ENCODE assay signal across 9 mouse cellular contexts in the genomic region with DNA sequence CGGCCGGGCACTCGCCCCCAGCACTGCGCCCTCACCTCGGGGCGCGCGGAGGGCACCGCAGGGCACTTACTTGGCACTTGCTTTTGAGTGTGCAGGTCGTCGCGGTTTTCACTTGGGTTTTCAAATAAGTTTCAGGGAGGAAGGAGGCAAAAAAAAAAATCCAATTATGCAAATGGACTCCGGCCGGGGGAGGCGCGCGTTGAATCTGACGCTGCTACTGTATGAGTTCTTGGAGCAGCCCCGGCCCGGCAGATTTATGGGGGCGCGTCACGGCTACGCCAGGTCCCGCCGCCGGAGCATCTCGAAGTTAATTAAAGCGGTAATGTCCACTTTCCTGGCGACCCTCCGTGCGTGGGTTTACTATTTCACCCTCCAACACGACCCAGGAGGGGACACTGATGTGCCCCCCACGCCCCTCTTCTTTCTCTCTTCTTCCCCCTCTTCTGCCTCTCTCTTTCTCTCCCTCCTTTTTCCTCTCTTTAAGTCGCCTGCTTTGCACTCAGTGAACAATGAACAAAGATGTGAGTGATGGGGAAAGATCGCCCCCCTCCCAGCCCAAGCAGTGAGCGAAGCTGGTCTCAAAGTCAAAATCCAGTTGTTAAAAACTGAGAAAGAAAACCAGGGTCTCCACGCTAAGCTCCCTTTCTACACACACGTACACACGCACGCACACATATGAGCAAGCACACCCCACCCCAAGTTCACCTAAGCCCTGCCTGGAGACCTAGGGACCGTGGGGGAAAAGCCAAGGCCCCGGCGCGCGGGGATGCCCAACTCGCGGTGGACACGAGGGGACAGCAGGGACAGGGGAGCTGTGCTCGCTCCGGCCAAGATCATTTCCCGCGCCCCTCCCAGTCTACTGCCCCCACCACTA. TPM values are rescaled to one million over a fixed set of nuclear protein-coding genes. Genes with fewer than 3 reads are reported as not detected.
A peak's percentile ranks its signal among the peaks of the same experiment; 100 is the strongest.
DNase-seq lines count a peak whose midpoint lies in the region; ATAC-seq and TF ChIP-seq lines count a peak whose summit lies in the region.
"Had no signal": no experiment of that assay in that cellular context is flagged by ENCODE, and none has a peak within 500 bp of the region (broad histone marks: within the 10 kb centered on the region; RNA-seq: fewer than 3 reads in every experiment).

No protein-coding gene starts in this region.

- H3K27me3 ChIP-seq in heart, adult 2 months (ENCODE audit: control insufficient read depth, insufficient read depth, low read length), result peaks cover 9% of the 10 kb centered on the region; the same call in 1 of the 2 replicates
- H3K27me3 ChIP-seq in heart, embryonic 15.5 days, result peaks cover 73% of the 10 kb centered on the region
- H3K27me3 ChIP-seq in liver, embryonic 15.5 days, result peaks cover 88% of the 10 kb centered on the region
- peaks cover 16% of the 10 kb centered on the region for H3K27me3 ChIP-seq in stomach, embryonic 14.5 days (ENCODE audit: control insufficient read depth, insufficient read depth, low read length)

- H3K36me3 ChIP-seq in heart, adult 2 months (ENCODE audit: control insufficient read depth, insufficient read depth, low read length), result no peaks in the 10 kb centered on the region
- H3K36me3 ChIP-seq in ES-E14 (ENCODE audit: control insufficient read depth, insufficient read depth, low read length, poor library complexity, severe bottlenecking), result no peaks in the 10 kb centered on the region
- H3K36me3 ChIP-seq in heart, embryonic 15.5 days, result no peaks in the 10 kb centered on the region
- H3K36me3 ChIP-seq in liver, embryonic 15.5 days (replicated peaks), result no peaks in the 10 kb centered on the region
- H3K36me3 ChIP-seq in stomach, embryonic 14.5 days (ENCODE audit: control insufficient read depth, insufficient read depth, low read length), result no peaks in the 10 kb centered on the region

- WGBS in heart, adult 2 months, result 2% methylated on average over 53 of the region's 53 CpGs
- 1% methylated on average over 52 of the region's 53 CpGs for WGBS in heart, embryonic 15.5 days
- WGBS in liver, embryonic 15.5 days (ENCODE audit: insufficient replicate concordance), result 1% methylated on average over 53 of the region's 53 CpGs
- WGBS in stomach, embryonic 14.5 days, result under 1% methylated on average over 53 of the region's 53 CpGs

- intact Hi-C loops in heart, adult 2 months (cut with DNase I), result loop anchor here (5.0 kb wide), 1 partner anchor 168 kb away; no protein-coding TSS in a partner anchor

- peak overlapping the region; percentile 97 for H3K4me2 ChIP-seq in heart, embryonic 15.5 days
- H3K4me2 ChIP-seq in liver, embryonic 15.5 days, result peak overlapping the region; percentile 57
- peak overlapping the region; percentile 80 for H3K4me2 ChIP-seq in stomach, embryonic 14.5 days (replicated peaks; ENCODE audit: low read depth, low read length)

- no peaks in the 10 kb centered on the region for H3K4me1 ChIP-seq in heart, adult 2 months (ENCODE audit: control insufficient read depth, insufficient read depth, low read length)
- H3K4me1 ChIP-seq in ES-E14 (ENCODE audit: control insufficient read depth in 2 of 2, insufficient read depth in 2 of 2, low read length in 2 of 2, poor library complexity in 1 of 2), result peaks cover 0 to 4% of the 10 kb centered on the region in 2 experiments; a peak in 1 of 4 replicates
- H3K4me1 ChIP-seq in heart, embryonic 15.5 days (replicated peaks), result peaks cover 38% of the 10 kb centered on the region
- H3K4me1 ChIP-seq in liver, embryonic 15.5 days (replicated peaks), result no peaks in the 10 kb centered on the region
- H3K4me1 ChIP-seq in stomach, embryonic 14.5 days (ENCODE audit: control insufficient read depth, insufficient read depth, low read length), result peaks cover 11% of the 10 kb centered on the region; the same call in 1 of the 2 replicates

- H3K4me3 ChIP-seq in heart, adult 2 months, result peak overlapping the region; percentile 52
- peak overlapping the region; percentile 55 for H3K4me3 ChIP-seq in ES-E14 (ENCODE audit: insufficient read depth in 1 of 2, low read depth in 1 of 2, low read length in 2 of 2, poor library complexity in 1 of 2, severe bottlenecking in 1 of 2)
- peak overlapping the region; percentile 69 for H3K4me3 ChIP-seq in heart, embryonic 15.5 days
- peak overlapping the region; percentile 32 for H3K4me3 ChIP-seq in liver, embryonic 15.5 days (replicated peaks)
- H3K4me3 ChIP-seq in stomach, embryonic 14.5 days (ENCODE audit: low read depth, low read length), result peak overlapping the region; percentile 49
- H3K4me3 ChIP-seq: myocyte had no signal

- no peaks in the 10 kb centered on the region for H3K79me2 ChIP-seq in heart, adult 2 months (replicated peaks; ENCODE audit: control insufficient read depth, insufficient read depth, low read length)

- no peaks in the 10 kb centered on the region for H3K9me3 ChIP-seq in ES-E14 (ENCODE audit: control insufficient read depth, insufficient read depth, low read depth, low read length)
- H3K9me3 ChIP-seq in heart, embryonic 15.5 days (replicated peaks), result no peaks in the 10 kb centered on the region
- H3K9me3 ChIP-seq in liver, embryonic 15.5 days (replicated peaks), result no peaks in the 10 kb centered on the region
- no peaks in the 10 kb centered on the region for H3K9me3 ChIP-seq in stomach, embryonic 14.5 days (ENCODE audit: control insufficient read depth, low read depth, low read length)

- in situ Hi-C loops in ES-E14 (cut with MboI; ENCODE audit: low sequenced_read_pairs in 2 of 2, unreplicated experiment in 2 of 2), result loop anchor here (25.0 kb wide), 1 partner anchor 1082 kb away; the partner anchor contains the start of gene Tshz3 (in 2 of the 2)

- peak; percentile 15 for ATAC-seq in heart, embryonic 15.5 days (replicated peaks; ENCODE audit: insufficient number of reproducible peaks, insufficient read depth, low FRiP score, low read depth)
- ATAC-seq in liver, embryonic 15.5 days (ENCODE audit: insufficient read depth), result no peak
- ATAC-seq in stomach, embryonic 14.5 days (ENCODE audit: insufficient number of reproducible peaks, insufficient read depth, low FRiP score, low read depth), result no peak

- peak overlapping the region; percentile 43 for H3K9ac ChIP-seq in heart, adult 2 months (ENCODE audit: low read depth, low read length)
- H3K9ac ChIP-seq in ES-E14 (ENCODE audit: insufficient read depth, low read depth, low read length, poor library complexity, severe bottlenecking), result no peak overlapping the region
- peak overlapping the region; percentile 49 for H3K9ac ChIP-seq in heart, embryonic 15.5 days
- H3K9ac ChIP-seq in liver, embryonic 15.5 days, result no peak overlapping the region
- H3K9ac ChIP-seq in stomach, embryonic 14.5 days (replicated peaks; ENCODE audit: low read depth, low read length), result peak overlapping the region; percentile 48; the same call in 1 of the 2 replicates

- no peak for TF ChIP-seq CTCF in heart, adult 2 months (IDR thresholded peaks at IDR 0.05)

- no peak for TF ChIP-seq POLR2A in heart, adult 2 months (IDR thresholded peaks at IDR 0.05; ENCODE audit: insufficient read depth, low read depth, low read length)

- peak in 1 of 2 experiments; percentile 31 for DNase-seq in heart, adult 2 months
- no peak for DNase-seq in heart, adult 8-10 months (ENCODE audit: low spot score)
- no peak for DNase-seq in ES-E14 (ENCODE audit: low read depth, low spot score)
- peak; percentile 52 to 60 for DNase-seq in cerebellum, postnatal 25 days
- no peak for DNase-seq in thymus, postnatal 0 days (ENCODE audit: low spot score)

- no peak for TF ChIP-seq EP300 in heart, adult 2 months (IDR thresholded peaks at IDR 0.05; ENCODE audit: insufficient read depth, low read depth, low read length)

- H3K27ac ChIP-seq in heart, adult 2 months, result peak overlapping the region; percentile 23; the same call in 1 of the 2 replicates
- no peak overlapping the region for H3K27ac ChIP-seq in ES-E14 (ENCODE audit: insufficient read depth, low read depth, low read length, poor library complexity, severe bottlenecking)
- no peak overlapping the region for H3K27ac ChIP-seq in heart, embryonic 15.5 days
- H3K27ac ChIP-seq in liver, embryonic 15.5 days (replicated peaks), result no peak overlapping the region
- H3K27ac ChIP-seq in stomach, embryonic 14.5 days (ENCODE audit: low read length), result peak overlapping the region; percentile 49

TF ChIP-seq in ES-E14, 5 proteins besides CTCF, POLR2A, EP300 and RAD21:
- TF ChIP-seq CHD2 (IDR thresholded peaks at IDR 0.05; ENCODE audit: low read depth, low read length), result no peak
- TF ChIP-seq ZC3H11A (IDR thresholded peaks at IDR 0.05; ENCODE audit: borderline replicate concordance, low read depth, low read length), result no peak
- no peak for TF ChIP-seq HCFC1 (IDR thresholded peaks at IDR 0.05; ENCODE audit: borderline replicate concordance, insufficient read depth, low read length)
- TF ChIP-seq ZNF384 (IDR thresholded peaks at IDR 0.05; ENCODE audit: low read depth, low read length), result no peak
- no peak for TF ChIP-seq MAFK (IDR thresholded peaks at IDR 0.05; ENCODE audit: insufficient read depth, low read depth, low read length)

RNA-seq across cellular contexts. Expression of gene Zfp536, which starts 3.7 kb away (rescaled TPM):
- total RNA-seq in heart, adult 2 months (2021), result 10 to 100 TPM in 1 of 2 experiments, 1 to 10 TPM in 1; 7.7 to 10.1 TPM
- 3.1 and 3.8 TPM in 2 replicates for polyA plus RNA-seq in heart, adult 2 months (2012; rRNA removed)
- total RNA-seq in heart, adult 8-10 months (2022), result 10 to 100 TPM in 1 of 4 experiments, 1 to 10 TPM in 3; 6.2 to 10.6 (median 8.5) TPM
- total RNA-seq in ES-E14 (2012; rRNA removed), result 2.2 and 4.7 TPM in 2 replicates
- 4.8 and 4.9 TPM in 2 replicates for polyA plus RNA-seq in heart, embryonic 15.5 days (2015; fragmentation: Nextera tagmentation; extraction: Ambion mirVana)
- polyA plus RNA-seq in liver, embryonic 15.5 days (2015; fragmentation: Nextera tagmentation; extraction: Ambion mirVana), result 0.07 TPM in 1 of 2 replicates, not detected in the other
- 21.9 and 24.5 TPM in 2 replicates for polyA plus RNA-seq in stomach, embryonic 14.5 days (2014; fragmentation: Nextera tagmentation; extraction: Ambion mirVana)
- polyA plus RNA-seq in thymus, postnatal 0 days (2015; fragmentation: Nextera tagmentation; extraction: Ambion mirVana), result 0.16 and 0.24 TPM in 2 replicates
- polyA plus RNA-seq: myocyte had no signal

Comparison
In these comparisons a context has a peak if more than half of its experiments do, and no peak if none do; other contexts are left out.
1. H3K27ac ChIP-seq: peak in heart, adult 2 months (single experiment) and stomach, embryonic 14.5 days (single experiment); none in ES-E14 (single experiment), heart, embryonic 15.5 days (single experiment) and liver, embryonic 15.5 days (single experiment).
2. DNase-seq: peak in cerebellum, postnatal 25 days (2 of 2); none in heart, adult 8-10 months (single experiment), ES-E14 (single experiment) and thymus, postnatal 0 days (single experiment).
3. H3K9ac ChIP-seq: peak in heart, adult 2 months (single experiment), heart, embryonic 15.5 days (single experiment) and stomach, embryonic 14.5 days (single experiment); none in ES-E14 (single experiment) and liver, embryonic 15.5 days (single experiment).
4. Peak in every context shown above with its lines, with median percentiles within 50 percentile points of each other: H3K4me3 ChIP-seq and H3K4me2 ChIP-seq.